Mouse (Mus musculus) limb, embryonic 14.5 days (tissue): ENCODE data around the gene Prrx2. TPM values are rescaled to one million over a fixed set of nuclear protein-coding genes. Genes with fewer than 3 reads are reported as not detected.

Experiments used
- ATAC-seq: fragments of 200-750 bp; cut with Nextera tagmentation; 2 replicates; pipeline ENCODE4 v1.8.0; 2017; ENCODE audit warnings: low read depth, moderate number of reproducible peaks, moderate TSS enrichment; ENCODE audit not compliant: low FRiP score
- DNase-seq: peaks from one replicate; pipeline ENCODE4 v3.0.0-alpha.2; 2015; ENCODE audit warnings: low spot score
- H3K27ac ChIP-seq: fragments of 300-500 bp; sonication (generic); replicated peaks from 2 replicates; pipeline ENCODE4 v1.5.1; 2014; ENCODE audit warnings: low read depth, mild to moderate bottlenecking, low read length, moderate library complexity, mixed read lengths
- H3K27me3 ChIP-seq: fragments of 300-500 bp; sonication (generic); 2 replicates; pipeline ENCODE4 v1.6.1; 2014; ENCODE audit warnings: low read length, mixed read lengths; ENCODE audit not compliant: control insufficient read depth, insufficient read depth
- H3K36me3 ChIP-seq: fragments of 300-500 bp; sonication (generic); 2 replicates; pipeline ENCODE4 v1.6.1; 2014; ENCODE audit warnings: mild to moderate bottlenecking, low read length, moderate library complexity, mixed read lengths; ENCODE audit not compliant: control insufficient read depth, insufficient read depth
- H3K4me1 ChIP-seq: fragments of 300-500 bp; sonication (generic); 2 replicates; pipeline ENCODE4 v1.6.1; 2014; ENCODE audit warnings: antibody characterized with exemption, low read length, mixed read lengths; ENCODE audit not compliant: control insufficient read depth, insufficient read depth
- H3K4me2 ChIP-seq: fragments of 300-500 bp; sonication (generic); replicated peaks from 2 replicates; pipeline ENCODE4 v1.6.1; 2014; ENCODE audit warnings: low read depth, mild to moderate bottlenecking, low read length, moderate library complexity; ENCODE audit not compliant: severe bottlenecking
- H3K4me3 ChIP-seq: fragments of 300-500 bp; sonication (generic); replicated peaks from 2 replicates; pipeline ENCODE4 v1.5.1; 2014; ENCODE audit warnings: low read length
- H3K9ac ChIP-seq: fragments of 300-500 bp; sonication (generic); 2 replicates; pipeline ENCODE4 v1.6.1; 2014; ENCODE audit warnings: mild to moderate bottlenecking, low read depth, low read length, moderate library complexity; ENCODE audit not compliant: severe bottlenecking
- H3K9me3 ChIP-seq: fragments of 300-500 bp; sonication (generic); 2 replicates; pipeline ENCODE4 v1.6.1; 2016; ENCODE audit warnings: low read length; ENCODE audit not compliant: control insufficient read depth
- POLR2A ChIP-seq: fragments of 200-500 bp; IDR thresholded peaks from 2 replicates; pipeline ENCODE4 v1.8.0; 2012; ENCODE audit warnings: inconsistent platforms, mild to moderate bottlenecking, moderate library complexity, borderline replicate concordance; ENCODE audit not compliant: insufficient read depth, insufficient read length; ENCODE audit errors: extremely low read depth
- WGBS: fragments of 180-500 bp; shearing (Covaris S2); extraction: QIAGEN DNeasy Blood & Tissue Kit; methylation state at CpG from one replicate; pipeline ENCODE4 v1.1.7; 2014; 5-methylcytosine and 5-hydroxymethylcytosine counted together
- polyA plus RNA-seq, 2 experiments: library from polyadenylated mRNA; depleted of rRNA in 1 of 2; stranded (reverse) in 1 of 2; unstranded in 1 of 2; fragments of >200 nt; fragmentation: Nextera tagmentation in 1 of 2; extraction: Ambion mirVana in 1 of 2; gene quantifications; 2 replicates each; pipeline versions ENCODE4 v1.2.1 to v1.2.3; 2012 to 2014

Prrx2 gene
- polyA plus RNA-seq, 2 experiments = 93.1 to 176 TPM

DNA sequence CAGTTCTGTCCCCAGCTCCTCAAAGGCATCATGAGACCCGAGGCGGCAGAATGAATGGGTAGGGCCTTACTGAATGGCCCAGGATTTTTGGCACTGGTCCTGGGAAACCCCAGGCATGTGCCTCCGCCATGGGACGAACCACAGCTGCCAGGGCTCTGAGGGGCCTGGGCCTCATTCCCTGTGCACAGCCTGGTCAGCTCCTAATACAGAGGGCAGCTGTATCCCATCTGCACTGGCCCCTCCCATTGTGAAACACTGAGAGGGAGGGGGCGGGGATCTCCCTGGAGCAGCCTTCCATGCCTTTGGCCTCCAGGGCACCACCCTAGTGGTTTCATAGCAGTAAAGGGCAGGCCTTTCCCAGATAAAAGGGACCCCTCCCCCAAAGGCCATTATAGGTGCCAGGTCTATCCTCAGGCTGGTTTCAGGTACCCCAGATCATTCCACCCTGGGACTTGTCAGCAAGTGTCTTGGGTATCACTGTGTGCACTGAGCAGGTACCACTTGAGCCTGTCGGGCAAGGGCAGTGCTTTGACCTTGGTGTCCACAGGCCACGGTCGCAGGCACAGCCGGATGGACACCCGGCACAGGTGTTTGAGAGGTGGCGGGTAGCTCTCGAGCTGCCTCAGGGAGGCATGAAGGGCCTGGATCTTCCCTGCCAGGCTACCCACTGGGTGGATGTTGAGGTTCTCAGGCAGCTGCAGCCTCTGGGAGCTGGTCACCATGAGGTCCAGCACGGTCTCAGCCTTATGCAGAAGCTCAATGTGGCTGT lies 11.2 kb upstream of the Prrx2 start:
- Histone ChIP-seq H3K9me3 (no peaks in the 10 kb centered on the region), H3K27ac (no peak overlapping the region; the same call in 1 of the 2 replicates), H3K4me1 (peaks cover 11% of the 10 kb centered on the region), H3K4me2 (no peak overlapping the region), H3K4me3 (no peak overlapping the region), H3K9ac (no peak overlapping the region), H3K36me3 (peaks cover 71% of the 10 kb centered on the region), H3K27me3 (no peaks in the 10 kb centered on the region)
- 73% methylated on average over 13 of the region's 13 CpGs for WGBS
- no peak for TF ChIP-seq POLR2A
- DNase-seq (peak; percentile 69), ATAC-seq (peak; percentile 53; the same call in 1 of the 2 replicates)

DNA sequence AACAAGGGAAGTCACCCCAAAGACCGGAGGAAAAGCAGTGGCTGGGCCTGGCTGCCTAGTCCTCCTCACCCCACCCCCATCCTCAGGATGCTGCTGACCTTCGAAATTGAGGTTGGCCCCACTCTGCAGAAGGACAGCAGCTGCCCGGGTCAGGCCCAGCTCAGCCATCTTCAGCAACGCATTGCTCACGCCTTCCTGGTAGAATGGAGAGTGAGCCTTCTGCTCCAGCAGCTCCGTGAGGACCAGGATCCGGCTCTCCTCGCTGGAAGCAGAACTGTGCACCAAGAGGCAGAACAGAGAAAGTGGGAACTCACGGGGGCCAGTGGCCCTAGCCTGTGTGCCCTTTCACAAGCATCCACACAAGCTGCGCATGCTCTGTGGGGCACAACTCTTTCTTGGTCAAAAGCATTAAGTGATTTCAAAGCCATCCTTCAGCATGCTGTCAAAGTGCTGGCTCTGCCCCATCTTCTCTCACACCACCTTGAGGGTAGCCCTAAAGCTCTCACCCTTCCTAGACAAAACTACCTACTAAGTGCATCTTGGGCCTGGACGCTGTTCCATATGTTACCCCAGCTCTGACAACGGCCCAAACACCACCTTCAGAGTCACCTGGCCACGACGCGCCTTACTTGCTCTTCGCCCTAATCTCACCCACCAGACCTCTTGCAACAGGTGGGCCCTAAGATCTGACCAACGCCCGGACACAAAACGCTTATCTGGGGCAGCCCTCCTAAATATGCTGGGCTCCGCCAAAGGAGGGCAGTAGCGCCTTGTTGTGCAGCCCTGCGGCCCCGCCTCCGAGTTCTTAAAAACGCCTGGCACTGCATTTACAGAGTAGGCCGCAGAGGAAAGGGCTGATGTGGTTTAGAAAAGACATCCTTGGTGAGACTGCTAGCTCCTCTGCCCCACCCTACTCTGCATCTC lies 7.7 kb upstream of the Prrx2 start:
- ATAC-seq (no peak), DNase-seq (peak; percentile 39)
- no peak for TF ChIP-seq POLR2A
- Histone ChIP-seq H3K27me3 (no peaks in the 10 kb centered on the region), H3K4me3 (peak overlapping the region; percentile 92), H3K9me3 (no peaks in the 10 kb centered on the region), H3K27ac (peak overlapping the region; percentile 39; the same call in 1 of the 2 replicates), H3K9ac (peak overlapping the region; percentile 79), H3K4me1 (peaks cover 11% of the 10 kb centered on the region), H3K36me3 (peaks cover 44% of the 10 kb centered on the region), H3K4me2 (peak overlapping the region; percentile 88)
- 32% methylated on average over 26 of the region's 26 CpGs for WGBS

DNA sequence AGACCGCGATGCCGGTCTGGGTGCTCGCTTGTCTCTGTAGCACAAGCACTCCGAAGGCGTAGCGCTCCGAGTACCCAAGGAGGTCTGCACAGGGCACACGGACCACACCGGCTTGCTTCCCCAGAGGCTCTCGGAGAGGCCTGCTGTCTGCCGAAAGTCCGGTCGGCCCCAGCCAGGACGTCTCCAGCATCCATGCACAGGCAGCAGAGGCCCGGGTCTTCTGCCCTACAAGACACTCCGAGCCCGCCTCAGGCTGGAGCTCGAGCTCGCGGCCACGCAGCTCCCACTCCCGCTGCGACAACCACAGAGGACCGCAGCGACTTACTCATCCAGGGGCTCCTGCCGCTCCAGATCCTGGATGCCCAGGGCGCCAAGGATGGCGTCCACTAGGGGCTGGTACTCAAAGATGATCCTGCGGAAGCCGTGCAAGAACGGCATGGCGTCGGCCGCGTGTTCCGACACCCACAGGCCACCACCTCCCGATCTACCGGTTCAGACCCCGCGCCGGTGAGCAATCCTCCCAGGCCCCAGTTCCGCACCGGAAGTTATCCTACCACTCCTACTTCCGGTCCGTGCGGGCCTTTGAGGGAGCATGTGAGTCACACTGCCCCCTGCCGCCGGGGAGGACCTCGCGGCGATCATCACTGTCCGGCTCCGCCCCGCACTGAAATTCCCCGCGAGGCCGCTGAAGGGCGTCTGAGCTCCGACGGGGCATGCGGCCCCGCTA lies 6.9 kb upstream of the Prrx2 start:
- DNase-seq (peak; percentile 94), ATAC-seq (peak; percentile 91)
- 0% methylated on average over 63 of the region's 63 CpGs for WGBS
- Histone ChIP-seq H3K9ac (peak overlapping the region; percentile 79), H3K27ac (peak overlapping the region; percentile 39; the same call in 1 of the 2 replicates), H3K4me1 (peaks cover 15% of the 10 kb centered on the region), H3K36me3 (peaks cover 36% of the 10 kb centered on the region), H3K4me2 (peak overlapping the region; percentile 88), H3K27me3 (no peaks in the 10 kb centered on the region), H3K4me3 (peak overlapping the region; percentile 92), H3K9me3 (no peaks in the 10 kb centered on the region)
- no peak for TF ChIP-seq POLR2A

DNA sequence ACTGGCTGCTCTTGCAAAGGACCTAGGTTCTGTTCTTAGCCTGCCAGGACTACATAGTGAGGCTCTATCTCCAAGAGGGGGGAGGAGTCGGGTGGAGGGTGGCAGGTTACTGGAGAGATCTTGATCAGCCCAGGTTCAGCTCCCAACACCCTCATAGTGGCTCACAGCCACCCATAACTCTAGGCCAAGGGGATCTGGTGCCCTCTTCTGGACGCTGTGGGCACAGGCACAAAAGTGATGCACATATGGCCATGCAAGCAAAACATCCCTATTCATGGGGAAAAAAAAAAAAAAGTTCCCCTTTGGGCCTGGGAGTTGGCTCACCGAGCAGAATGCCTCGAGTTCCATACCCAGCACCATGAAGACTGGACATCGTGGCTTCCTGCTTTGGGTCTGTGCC lies 5.5 kb upstream of the Prrx2 start:
- WGBS = 43% methylated on average over 5 of the region's 5 CpGs
- Histone ChIP-seq H3K4me1 (peaks cover 27% of the 10 kb centered on the region), H3K9ac (no peak overlapping the region), H3K4me2 (no peak overlapping the region), H3K4me3 (no peak overlapping the region), H3K27me3 (no peaks in the 10 kb centered on the region), H3K9me3 (no peaks in the 10 kb centered on the region), H3K36me3 (peaks cover 22% of the 10 kb centered on the region), H3K27ac (no peak overlapping the region)
- TF ChIP-seq POLR2A = no peak
- DNase-seq = no peak
- no peak for ATAC-seq
